Mouse (Mus musculus) stomach, embryonic 15.5 days (tissue): ENCODE measurements around the gene Gm29735. TPM values are rescaled to one million over a fixed set of nuclear protein-coding genes. Genes with fewer than 3 reads are reported as not detected.
"Not testable (repeated sequence)": the region's sequence is repeated elsewhere in the genome, so short reads cannot be mapped to it uniquely, and the experiment has no call there.

Experiments
- ATAC-seq: fragments of 200-750 bp; cut with Nextera tagmentation; 2 replicates; pipeline ENCODE4 v1.8.0; 2017; ENCODE audit warnings: low read depth, moderate number of reproducible peaks, moderate TSS enrichment; ENCODE audit not compliant: insufficient read depth, low FRiP score
- H3K27ac ChIP-seq: fragments of 300-500 bp; sonication (generic); 2 replicates; pipeline ENCODE4 v1.5.1; 2015; ENCODE audit warnings: mild to moderate bottlenecking, inconsistent platforms
- H3K27me3 ChIP-seq: fragments of 300-500 bp; sonication (generic); replicated peaks from 2 replicates; pipeline ENCODE4 v1.6.1; 2015; ENCODE audit warnings: inconsistent platforms
- H3K36me3 ChIP-seq: fragments of 300-500 bp; sonication (generic); 2 replicates; pipeline ENCODE4 v1.6.1; 2015; ENCODE audit warnings: inconsistent platforms
- H3K4me1 ChIP-seq: fragments of 300-500 bp; sonication (generic); 2 replicates; pipeline ENCODE4 v1.6.1; 2015; ENCODE audit warnings: inconsistent platforms
- H3K4me2 ChIP-seq: fragments of 300-500 bp; sonication (generic); 2 replicates; pipeline ENCODE4 v1.6.1; 2015; ENCODE audit warnings: mild to moderate bottlenecking, inconsistent platforms
- H3K4me3 ChIP-seq: fragments of 300-500 bp; sonication (generic); replicated peaks from 2 replicates; pipeline ENCODE4 v1.5.1; 2015; ENCODE audit warnings: inconsistent platforms
- H3K9ac ChIP-seq: fragments of 300-500 bp; sonication (generic); 2 replicates; pipeline ENCODE4 v1.6.1; 2015; ENCODE audit warnings: inconsistent platforms
- H3K9me3 ChIP-seq: fragments of 300-500 bp; sonication (generic); 2 replicates; pipeline ENCODE4 v1.6.1; 2016; ENCODE audit warnings: inconsistent platforms
- WGBS: fragments of 180-500 bp; shearing (Covaris S2); methylation state at CpG from one replicate; pipeline ENCODE4 v1.1.7; 2015; 5-methylcytosine and 5-hydroxymethylcytosine counted together
- polyA plus RNA-seq: library from polyadenylated mRNA; unstranded; fragments of >200 nt; fragmentation: Nextera tagmentation; extraction: Ambion mirVana; gene quantifications from 2 replicates; pipeline ENCODE4 v1.2.1, GENCODE M21; 2015

The Gm29735 gene
- polyA plus RNA-seq, 1 experiment from 2014 or later, result not detected

DNA sequence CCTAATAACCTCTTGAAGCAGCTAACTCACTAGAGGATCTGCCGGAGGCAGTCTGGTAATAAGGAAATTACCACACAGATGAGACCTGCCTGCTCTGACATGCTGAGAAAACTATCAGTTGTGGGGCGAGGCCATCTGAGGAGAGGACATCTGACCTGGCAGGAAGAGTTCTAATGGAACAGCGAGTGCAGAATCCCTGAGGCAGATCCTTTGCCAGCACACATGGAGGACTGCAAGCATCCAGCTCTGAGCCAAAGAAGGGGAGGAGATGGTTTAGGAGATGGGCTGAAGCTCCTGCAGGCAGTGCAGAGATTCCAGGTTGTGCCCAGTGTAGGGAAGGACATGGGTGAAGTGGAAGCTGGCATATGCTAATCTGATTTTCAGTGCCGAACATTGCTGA is 4.7 kb downstream of the Gm29735 start:
- Histone ChIP-seq H3K4me2 (no peak overlapping the region), H3K9ac (no peak overlapping the region), H3K36me3 (no peaks in the 10 kb centered on the region), H3K9me3 (no peaks in the 10 kb centered on the region), H3K4me3 (no peak overlapping the region), H3K27me3 (no peaks in the 10 kb centered on the region), H3K4me1 (no peaks in the 10 kb centered on the region), H3K27ac (no peak overlapping the region)
- WGBS, result 82% methylated on average over 4 of the region's 4 CpGs
- no peak for ATAC-seq

DNA sequence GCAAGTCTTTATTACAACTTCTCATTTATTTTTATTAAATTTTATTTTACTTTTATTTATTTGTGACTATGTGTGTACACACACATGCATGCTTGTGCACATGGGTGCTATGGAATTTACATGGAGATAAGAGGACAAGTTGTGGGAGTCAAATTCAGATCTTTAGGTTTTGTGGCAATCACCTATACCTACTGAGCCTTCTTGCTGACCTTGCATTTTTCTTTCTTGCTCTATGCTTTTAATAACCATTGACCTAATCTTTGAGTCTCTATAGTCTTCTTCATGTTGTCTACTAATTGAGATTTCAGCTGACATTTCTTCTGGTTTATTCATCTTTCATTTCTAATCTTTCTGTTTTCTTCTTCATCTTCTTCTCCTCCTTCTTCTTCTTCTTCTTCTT is 8.3 kb downstream of the Gm29735 start:
- Histone ChIP-seq H3K27ac (no peak overlapping the region), H3K9me3 (no peaks in the 10 kb centered on the region), H3K27me3 (no peaks in the 10 kb centered on the region), H3K9ac (no peak overlapping the region), H3K4me1 (no peaks in the 10 kb centered on the region), H3K4me3 (no peak overlapping the region), H3K36me3 (no peaks in the 10 kb centered on the region), H3K4me2 (no peak overlapping the region)
- no peak for ATAC-seq

- Histone ChIP-seq H3K4me3 (no peak overlapping the region), H3K4me1 (no peaks in the 10 kb centered on the region), H3K9ac (no peak overlapping the region), H3K9me3 (no peaks in the 10 kb centered on the region), H3K36me3 (no peaks in the 10 kb centered on the region), H3K4me2 (no peak overlapping the region), H3K27me3 (no peaks in the 10 kb centered on the region), H3K27ac (no peak overlapping the region)
- 3% methylated on average over 1 of the region's 1 CpGs for WGBS
- ATAC-seq, result no peak
Measured at GRCm38 (mm10) chr7:142146033-142146432, 10.9 kb downstream of the Gm29735 start.

DNA sequence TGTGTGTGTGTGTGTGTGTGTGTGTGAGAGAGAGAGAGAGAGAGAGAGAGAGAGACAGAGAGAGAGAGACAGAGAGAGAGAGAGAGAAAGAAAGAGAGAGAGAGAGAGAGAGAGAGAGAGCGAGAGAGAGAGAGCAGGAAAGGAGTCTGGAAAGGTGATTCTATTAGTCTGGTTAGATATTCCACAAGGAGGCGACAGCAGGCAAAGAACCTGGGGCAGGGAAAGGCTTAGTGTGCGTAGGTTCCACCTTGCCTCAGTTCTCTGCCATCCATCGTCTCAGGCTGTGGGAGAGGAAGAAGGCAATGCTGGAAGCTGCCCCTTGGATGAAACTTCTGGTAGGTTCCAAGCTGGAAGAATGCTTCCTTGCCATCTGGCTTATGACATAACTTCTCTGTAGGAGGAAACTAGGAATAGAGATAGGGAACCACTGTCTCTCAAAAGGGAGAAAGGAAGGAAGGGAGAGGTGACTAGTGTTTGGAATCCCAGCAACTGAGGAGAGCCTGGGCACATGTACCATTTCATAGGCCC is 11.4 kb downstream of the Gm29735 start:
- Histone ChIP-seq H3K4me3 (no peak overlapping the region), H3K9me3 (no peaks in the 10 kb centered on the region), H3K4me2 (no peak overlapping the region), H3K36me3 (no peaks in the 10 kb centered on the region), H3K27ac (no peak overlapping the region), H3K4me1 (no peaks in the 10 kb centered on the region), H3K27me3 (no peaks in the 10 kb centered on the region), H3K9ac (no peak overlapping the region)
- no peak for ATAC-seq
- 34% methylated on average over 4 of the region's 4 CpGs for WGBS

GRCm38 (mm10) chr7:142144507-142144906 is 12.4 kb downstream of the Gm29735 start, which contains the start of gene Gm45337:
TSS of gene Gm45337 (minus strand) at chr7:142144607.
- H3K36me3 ChIP-seq, result no peaks in the 10 kb centered on the region
- H3K27me3 ChIP-seq, result no peaks in the 10 kb centered on the region
- no peak within 1 kb of the TSS for H3K4me2 ChIP-seq
- WGBS, result 67% methylated on average over 1 of the region's 1 CpGs
- ATAC-seq, result no peak
- no peak within 1 kb of the TSS for H3K4me3 ChIP-seq
- H3K9me3 ChIP-seq, result no peaks in the 10 kb centered on the region
- no peak within 1 kb of the TSS for H3K27ac ChIP-seq
- no peak within 1 kb of the TSS for H3K9ac ChIP-seq
- no peaks in the 10 kb centered on the region for H3K4me1 ChIP-seq

DNA sequence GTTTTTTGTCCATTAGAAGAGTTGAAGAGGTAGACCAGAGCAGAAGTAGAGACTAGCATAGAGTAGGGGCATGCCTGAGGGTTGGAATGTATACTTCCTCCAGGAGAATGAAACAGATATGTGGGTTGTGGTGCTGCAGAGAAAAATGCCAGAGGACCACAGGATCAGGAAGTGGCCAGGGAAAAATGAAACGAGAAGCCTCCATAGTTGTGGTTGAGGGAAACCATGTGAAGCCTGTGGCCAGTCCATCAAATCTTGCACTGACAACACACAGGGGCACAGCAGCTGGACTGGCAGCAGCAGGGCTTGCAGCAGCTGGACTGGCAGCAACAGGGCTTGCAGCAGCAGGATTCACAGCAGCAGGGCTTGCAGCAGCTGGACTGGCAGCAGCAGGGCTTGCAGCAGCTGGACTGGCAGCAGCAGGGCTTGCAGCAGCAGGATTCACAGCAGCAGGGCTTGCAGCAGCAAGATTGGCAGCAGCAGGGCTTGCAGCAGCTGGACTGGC is 13.4 kb downstream of the Gm29735 start:
- not testable (repeated sequence) for H3K4me2 ChIP-seq, H3K27me3 ChIP-seq, H3K36me3 ChIP-seq, H3K4me1 ChIP-seq, H3K9me3 ChIP-seq, H3K9ac ChIP-seq, ATAC-seq, H3K27ac ChIP-seq, H3K4me3 ChIP-seq
- 41% methylated on average over 1 of the region's 1 CpGs for WGBS

DNA sequence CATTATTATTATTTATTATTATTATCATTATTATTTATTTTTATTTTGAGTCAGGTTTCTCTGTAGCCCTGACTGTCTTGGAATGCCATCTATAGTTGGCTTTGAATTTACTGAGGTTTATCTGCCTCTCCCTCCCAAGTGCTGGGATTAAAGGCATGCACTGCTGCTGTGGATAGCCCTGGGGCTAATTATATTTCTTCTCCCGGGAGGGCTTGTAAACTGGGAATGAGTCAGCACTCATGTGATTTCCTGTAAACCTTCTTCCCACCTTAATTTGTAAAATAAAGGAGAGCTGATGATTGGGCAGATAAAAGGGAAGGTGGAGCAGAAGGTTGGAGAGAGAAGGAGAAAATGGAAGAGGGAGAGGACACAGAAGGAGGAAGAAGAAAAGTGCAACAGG is 16.2 kb downstream of the Gm29735 start:
- H3K4me1 ChIP-seq, result no peaks in the 10 kb centered on the region
- H3K9ac ChIP-seq, result no peak overlapping the region
- 30% methylated on average over 1 of the region's 1 CpGs for WGBS
- H3K27ac ChIP-seq, result no peak overlapping the region
- H3K4me2 ChIP-seq, result no peak overlapping the region
- no peaks in the 10 kb centered on the region for H3K9me3 ChIP-seq
- ATAC-seq, result no peak
- no peaks in the 10 kb centered on the region for H3K27me3 ChIP-seq
- H3K36me3 ChIP-seq, result no peaks in the 10 kb centered on the region
- H3K4me3 ChIP-seq, result no peak overlapping the region

DNA sequence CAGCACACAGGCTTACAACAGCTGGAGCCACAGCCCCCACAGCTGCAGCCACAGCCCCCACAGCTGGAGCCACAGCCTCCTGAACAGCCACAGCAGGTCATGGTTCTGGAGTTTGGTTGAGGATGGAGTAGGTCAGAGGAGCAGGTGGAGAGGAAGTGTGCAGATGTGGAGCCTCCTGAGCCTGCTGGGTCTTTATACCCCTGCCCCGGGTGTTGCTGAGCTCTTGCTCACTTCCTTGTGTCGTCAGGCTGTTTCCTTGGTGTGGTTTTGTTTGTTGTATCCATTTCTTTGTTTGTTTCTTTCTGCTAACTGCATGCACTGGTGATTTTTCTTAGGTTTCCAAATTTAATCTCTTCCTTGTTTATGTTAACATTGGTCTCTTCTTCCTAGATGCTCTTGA is 21.0 kb downstream of the Gm29735 start, which contains the start of gene Gm39115:
Gm39115 (minus strand) TSS at position 101 of the 400 bp plus-strand sequence.
- not testable (repeated sequence) for H3K9me3 ChIP-seq, H3K9ac ChIP-seq, H3K27ac ChIP-seq, H3K4me1 ChIP-seq, H3K27me3 ChIP-seq, H3K36me3 ChIP-seq, ATAC-seq, H3K4me3 ChIP-seq, H3K4me2 ChIP-seq
- 46% methylated on average over 2 of the region's 2 CpGs for WGBS

DNA sequence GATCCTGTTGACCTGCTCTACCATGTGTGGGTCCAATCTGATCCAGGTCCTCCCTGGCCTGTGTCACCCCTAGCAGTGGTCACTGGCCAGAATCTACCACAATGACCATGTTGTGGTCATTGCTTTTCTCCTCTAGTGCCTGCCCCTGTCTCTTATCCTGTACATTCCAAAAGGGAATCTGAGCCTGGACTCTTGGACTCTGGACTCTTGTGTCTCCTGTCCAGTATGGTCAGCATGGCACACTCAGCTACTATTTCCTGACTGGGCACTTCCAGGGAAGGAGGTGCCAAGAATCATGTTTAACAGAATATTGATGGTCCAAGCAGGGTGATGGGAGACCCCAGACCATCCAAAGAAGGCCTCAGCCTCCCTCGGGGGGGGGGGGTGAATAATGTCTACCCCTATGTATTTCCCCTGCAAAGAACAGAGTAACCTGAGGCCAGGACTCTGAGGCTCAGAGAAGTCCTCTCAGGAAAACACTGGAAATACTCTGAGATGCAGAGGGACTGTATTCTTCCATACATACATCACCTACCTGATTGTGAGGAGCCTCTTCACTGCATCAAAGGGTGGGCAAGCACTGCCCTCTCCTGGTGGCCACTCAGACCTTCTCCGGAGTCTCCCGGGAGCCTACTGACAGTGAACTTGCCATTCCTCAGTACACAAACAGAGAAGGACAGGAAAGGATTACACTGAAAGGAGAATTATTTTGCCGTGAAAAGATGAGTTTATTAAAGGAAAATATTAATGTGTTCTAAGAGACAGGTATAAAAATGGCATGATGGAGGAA is 22.5 kb downstream of the Gm29735 start:
- WGBS, result 44% methylated on average over 4 of the region's 4 CpGs
- Histone ChIP-seq H3K36me3 (no peaks in the 10 kb centered on the region), H3K4me3 (no peak overlapping the region), H3K4me1 (no peaks in the 10 kb centered on the region), H3K27ac (no peak overlapping the region), H3K27me3 (no peaks in the 10 kb centered on the region), H3K4me2 (no peak overlapping the region), H3K9me3 (no peaks in the 10 kb centered on the region), H3K9ac (no peak overlapping the region)
- ATAC-seq, result no peak

DNA sequence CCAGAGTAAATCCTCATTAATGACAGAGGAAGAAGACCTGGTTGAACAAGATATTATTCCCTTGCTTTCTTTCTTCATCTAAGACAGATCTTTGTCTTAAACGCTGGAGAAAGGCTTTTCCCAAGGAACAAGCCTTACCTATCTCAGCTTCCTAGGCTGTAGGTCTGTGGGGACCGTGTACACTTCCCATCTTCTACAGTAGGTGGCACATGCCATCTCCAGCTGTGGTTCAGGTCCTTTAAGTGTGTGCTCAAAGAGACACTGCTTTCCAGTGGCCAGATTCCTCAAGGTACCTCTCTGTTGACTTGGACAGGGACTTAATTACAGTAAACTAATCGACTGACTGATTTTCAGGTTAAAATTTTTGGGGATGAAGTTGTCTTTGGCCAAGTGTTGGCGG is 28.1 kb downstream of the Gm29735 start:
- no peaks in the 10 kb centered on the region for H3K27me3 ChIP-seq
- no peak overlapping the region for H3K4me2 ChIP-seq
- no peak overlapping the region for H3K9ac ChIP-seq
- H3K9me3 ChIP-seq, result no peaks in the 10 kb centered on the region
- 60% methylated on average over 4 of the region's 4 CpGs for WGBS
- no peak overlapping the region for H3K4me3 ChIP-seq
- H3K36me3 ChIP-seq, result no peaks in the 10 kb centered on the region
- no peaks in the 10 kb centered on the region for H3K4me1 ChIP-seq
- ATAC-seq, result no peak
- H3K27ac ChIP-seq, result no peak overlapping the region

DNA sequence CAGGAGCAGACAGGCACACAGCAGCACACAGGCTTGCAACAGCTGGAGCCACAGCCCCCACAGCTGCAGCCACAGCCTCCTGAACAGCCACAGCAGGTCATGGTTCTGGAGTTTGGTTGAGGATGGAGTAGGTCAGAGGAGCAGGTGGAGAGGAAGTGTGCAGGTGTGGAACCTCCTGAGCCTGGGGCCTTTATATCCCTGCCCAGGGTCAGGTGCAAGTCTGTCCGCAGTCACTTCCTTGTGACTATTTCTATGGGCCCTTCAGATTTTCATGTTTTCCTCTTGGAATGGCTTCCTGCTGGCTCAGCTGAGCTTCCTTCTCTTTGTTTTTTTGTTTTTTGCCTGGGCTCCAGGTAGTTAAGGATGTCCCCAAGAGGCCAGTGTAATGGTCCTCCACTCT is 36.3 kb downstream of the Gm29735 start, which contains the start of gene Gm45618:
Gm45618 (minus strand) TSS at position 101 of the 400 bp plus-strand sequence.
- H3K4me2 ChIP-seq, H3K9me3 ChIP-seq: not testable (repeated sequence)
- WGBS, result 61% methylated on average over 1 of the region's 1 CpGs

DNA sequence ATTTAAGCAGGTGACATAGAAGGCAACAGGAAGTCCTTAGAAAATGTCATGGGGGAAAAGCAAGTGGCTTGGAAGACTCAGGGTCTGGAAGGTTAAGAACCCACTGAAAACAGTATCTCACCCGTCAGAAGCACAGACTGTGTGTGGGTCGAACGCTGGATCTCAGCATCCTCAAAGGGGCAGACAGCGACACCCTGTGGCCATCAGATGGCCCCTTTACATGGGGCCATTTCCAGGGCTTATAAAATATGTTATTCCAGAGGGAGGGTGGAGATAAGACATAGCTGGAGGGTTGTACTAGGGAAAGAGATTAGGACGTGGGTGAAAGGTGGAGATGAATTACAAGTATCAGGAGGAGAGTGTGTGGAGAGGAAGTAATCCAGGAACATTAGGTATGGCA is 37.3 kb downstream of the Gm29735 start:
- Histone ChIP-seq H3K4me2 (no peak overlapping the region), H3K27me3 (no peaks in the 10 kb centered on the region), H3K4me3 (no peak overlapping the region), H3K27ac (no peak overlapping the region), H3K9ac (no peak overlapping the region), H3K9me3 (no peaks in the 10 kb centered on the region), H3K36me3 (no peaks in the 10 kb centered on the region), H3K4me1 (no peaks in the 10 kb centered on the region)
- no peak for ATAC-seq
- WGBS, result 22% methylated on average over 5 of the region's 5 CpGs

More for the DNA sequence above, 36.3 kb downstream of the Gm29735 start, which contains the start of gene Gm45618:
- H3K36me3 ChIP-seq, H3K4me1 ChIP-seq, H3K27me3 ChIP-seq, H3K9ac ChIP-seq, ATAC-seq, H3K27ac ChIP-seq, H3K4me3 ChIP-seq: not testable (repeated sequence)
